ENCODE assay signal across 17 mouse cellular contexts in genomic region chr4:102930679-102931078, GRCm38 (mm10). TPM values are rescaled to one million over a fixed set of nuclear protein-coding genes. Genes with fewer than 3 reads are reported as not detected.
DNase-seq lines count a peak whose midpoint lies in the region; ATAC-seq and TF ChIP-seq lines count a peak whose summit lies in the region.
"Had no signal": no experiment of that assay in that cellular context is flagged by ENCODE, and none has a peak within 500 bp of the region (broad histone marks: within the 10 kb centered on the region; RNA-seq: fewer than 3 reads in every experiment).

No protein-coding gene starts in this region.

- 83% methylated on average over 7 of the region's 7 CpGs for WGBS in liver, adult 2 months
- WGBS in neural tube, embryonic 15.5 days: 82% methylated on average over 7 of the region's 7 CpGs

- H3K36me3 ChIP-seq in liver, adult 2 months (ENCODE audit: control insufficient read depth, insufficient read depth, low read length): no peaks in the 10 kb centered on the region
- peaks cover 29% of the 10 kb centered on the region for H3K36me3 ChIP-seq in neural tube, embryonic 15.5 days
- H3K36me3 ChIP-seq: embryonic facial prominence, embryonic 12.5 days; intestine, embryonic 15.5 days; limb, embryonic 12.5 days had no signal

- DNase-seq in frontal cortex, postnatal 25 days (ENCODE audit: low spot score in 2 of 2): no peak
- peak; percentile 18 for DNase-seq in T-cell, adult 2 months (ENCODE audit: low spot score)
- DNase-seq in liver, adult 2 months (ENCODE audit: extremely low read depth, low read depth, low spot score): peak; percentile 5
- peak; percentile 24 to 30 for DNase-seq in monocyte, adult 2 months (ENCODE audit: low read depth in 1 of 2, low spot score in 2 of 2)
- no peak for DNase-seq in urinary bladder, adult 2 months (ENCODE audit: low spot score)
- DNase-seq in yolk sac, embryonic 10.5 days (ENCODE audit: low spot score): no peak
- DNase-seq: adrenal gland, adult 8-10 months; cerebellum, postnatal 25 days; heart, postnatal 10 days; kidney, postnatal 14 days had no signal

- H3K4me1 ChIP-seq in liver, adult 2 months (ENCODE audit: control insufficient read depth, insufficient read depth, low read length): no peaks in the 10 kb centered on the region
- no peaks in the 10 kb centered on the region for H3K4me1 ChIP-seq in neural tube, embryonic 15.5 days
- H3K4me1 ChIP-seq: embryonic facial prominence, embryonic 12.5 days; intestine, embryonic 15.5 days; limb, embryonic 12.5 days; midbrain, embryonic 13.5 days had no signal

- no peak for TF ChIP-seq CTCF in liver, adult 2 months (IDR thresholded peaks at IDR 0.05; ENCODE audit: low read depth, low read length)

- no peak overlapping the region for H3K27ac ChIP-seq in liver, adult 2 months (replicated peaks; ENCODE audit: insufficient read depth, low read depth, low read length)
- H3K27ac ChIP-seq in neural tube, embryonic 15.5 days (replicated peaks): no peak overlapping the region
- H3K27ac ChIP-seq: embryonic facial prominence, embryonic 12.5 days; heart, adult 2 months; intestine, embryonic 15.5 days; limb, embryonic 12.5 days; midbrain, embryonic 13.5 days had no signal

- H3K4me3 ChIP-seq in liver, adult 2 months (ENCODE audit: insufficient read depth, low read depth, low read length): no peak overlapping the region
- no peak overlapping the region for H3K4me3 ChIP-seq in neural tube, embryonic 15.5 days (replicated peaks)
- H3K4me3 ChIP-seq: embryonic facial prominence, embryonic 12.5 days; heart, adult 2 months; intestine, embryonic 15.5 days; limb, embryonic 12.5 days; midbrain, embryonic 13.5 days had no signal

- peak; percentile 71 for ATAC-seq in frontal cortex, adult (ENCODE audit: low TSS enrichment)
- ATAC-seq in neural tube, embryonic 15.5 days (ENCODE audit: low FRiP score): no peak
- ATAC-seq: intestine, embryonic 15.5 days; midbrain, embryonic 13.5 days had no signal

- H3K79me2 ChIP-seq in liver, adult 2 months (ENCODE audit: control insufficient read depth, insufficient read depth, low read length): no peaks in the 10 kb centered on the region

- no peak overlapping the region for H3K9ac ChIP-seq in liver, adult 2 months (ENCODE audit: low read depth, low read length)
- no peak overlapping the region for H3K9ac ChIP-seq in neural tube, embryonic 15.5 days (replicated peaks)
- H3K9ac ChIP-seq: embryonic facial prominence, embryonic 12.5 days; intestine, embryonic 15.5 days; limb, embryonic 12.5 days; midbrain, embryonic 13.5 days had no signal

- no peak for TF ChIP-seq POLR2A in liver, adult 2 months (IDR thresholded peaks at IDR 0.05; ENCODE audit: extremely low read depth, insufficient read depth, low read length)

- H3K27me3 ChIP-seq in liver, adult 2 months (ENCODE audit: control insufficient read depth, insufficient read depth, low read length): no peaks in the 10 kb centered on the region
- H3K27me3 ChIP-seq in neural tube, embryonic 15.5 days (replicated peaks): no peaks in the 10 kb centered on the region
- H3K27me3 ChIP-seq: embryonic facial prominence, embryonic 12.5 days; intestine, embryonic 15.5 days; midbrain, embryonic 13.5 days had no signal

- no peaks in the 10 kb centered on the region for H3K9me3 ChIP-seq in neural tube, embryonic 15.5 days (replicated peaks)
- H3K9me3 ChIP-seq: embryonic facial prominence, embryonic 12.5 days; intestine, embryonic 15.5 days; limb, embryonic 12.5 days; midbrain, embryonic 13.5 days had no signal

- H3K4me2 ChIP-seq in neural tube, embryonic 15.5 days: no peak overlapping the region
- H3K4me2 ChIP-seq: embryonic facial prominence, embryonic 12.5 days; intestine, embryonic 15.5 days; limb, embryonic 12.5 days; midbrain, embryonic 13.5 days had no signal

RNA-seq across cellular contexts. Expression of gene Tctex1d1, which starts 47.7 kb away (rescaled TPM):
- not detected in 2 replicates for total RNA-seq in liver, adult 2 months (2014; rRNA removed)
- polyA plus RNA-seq in liver, adult 2 months (2012; rRNA removed): not detected in 2 replicates
- 0.21 and 0.32 TPM in 2 replicates for polyA plus RNA-seq in urinary bladder, adult 2 months (2012; rRNA removed)
- polyA plus RNA-seq in neural tube, embryonic 15.5 days (2015; fragmentation: Nextera tagmentation; extraction: Ambion mirVana): 2.7 and 3.2 TPM in 2 replicates
- total RNA-seq: adrenal gland, adult 8-10 months; heart, adult 2 months had no signal

Comparison
In these comparisons a context has a peak if more than half of its experiments do, and no peak if none do; other contexts are left out.
1. DNase-seq: peak in T-cell, adult 2 months (single experiment), liver, adult 2 months (single experiment) and monocyte, adult 2 months (2 of 2); none in frontal cortex, postnatal 25 days (0 of 2), urinary bladder, adult 2 months (single experiment) and yolk sac, embryonic 10.5 days (single experiment).